Mouse (Mus musculus) kidney, adult 18-20 months (tissue): ENCODE measurements around the gene Fbxl7.
A peak's percentile ranks its signal among the peaks of the same experiment; 100 is the strongest.

ENCODE experiments used
- DNase-seq: peaks from one replicate; pipeline ENCODE4 v3.0.0; 2021

Fbxl7 gene

GRCm38 (mm10) chr15:26688472-26689104 lies 206.8 kb downstream of the Fbxl7 start:
- DNase-seq: no peak

- no peak for DNase-seq
Observed at GRCm38 (mm10) chr15:26687729-26688128, 207.7 kb downstream of the Fbxl7 start.

GRCm38 (mm10) chr15:26682279-26682678 lies 213.1 kb downstream of the Fbxl7 start:
- no peak for DNase-seq

- DNase-seq: peak; percentile 11
Observed at GRCm38 (mm10) chr15:26673239-26673859, 222.0 kb downstream of the Fbxl7 start.

- no peak for DNase-seq
Observed at GRCm38 (mm10) chr15:26654988-26655387, 240.4 kb downstream of the Fbxl7 start.

- DNase-seq: no peak
Observed at GRCm38 (mm10) chr15:26642563-26642962, 252.8 kb downstream of the Fbxl7 start.

- no peak for DNase-seq
Observed at GRCm38 (mm10) chr15:26639726-26640125, 255.7 kb downstream of the Fbxl7 start.

GRCm38 (mm10) chr15:26635591-26635990 lies 259.8 kb downstream of the Fbxl7 start:
- DNase-seq: no peak

- DNase-seq: no peak
Observed at GRCm38 (mm10) chr15:26628181-26628580, 267.2 kb downstream of the Fbxl7 start.

GRCm38 (mm10) chr15:26623242-26623641 lies 272.1 kb downstream of the Fbxl7 start:
- DNase-seq: no peak

GRCm38 (mm10) chr15:26620279-26620678 lies 275.1 kb downstream of the Fbxl7 start:
- DNase-seq: peak; percentile 45

- peak; percentile 8 for DNase-seq
Observed at GRCm38 (mm10) chr15:26619221-26619620, 276.2 kb downstream of the Fbxl7 start.

GRCm38 (mm10) chr15:26596239-26596638 lies 299.1 kb downstream of the Fbxl7 start:
- no peak for DNase-seq

- DNase-seq: no peak
Observed at GRCm38 (mm10) chr15:26579947-26580709, 315.3 kb downstream of the Fbxl7 start.

GRCm38 (mm10) chr15:26578500-26578899 lies 316.9 kb downstream of the Fbxl7 start:
- DNase-seq: no peak

GRCm38 (mm10) chr15:26566076-26566475 lies 329.3 kb downstream of the Fbxl7 start:
- DNase-seq: no peak

GRCm38 (mm10) chr15:26553620-26554019 lies 341.8 kb downstream of the Fbxl7 start:
- DNase-seq: no peak

GRCm38 (mm10) chr15:26533997-26534700 lies 361.2 kb downstream of the Fbxl7 start:
- DNase-seq: no peak

GRCm38 (mm10) chr15:26519220-26519631 lies 376.2 kb downstream of the Fbxl7 start:
- DNase-seq: no peak

GRCm38 (mm10) chr15:26501024-26501423 lies 394.4 kb downstream of the Fbxl7 start:
- no peak for DNase-seq
